ENCODE assay signal across 8 mouse cellular contexts in the genomic region with DNA sequence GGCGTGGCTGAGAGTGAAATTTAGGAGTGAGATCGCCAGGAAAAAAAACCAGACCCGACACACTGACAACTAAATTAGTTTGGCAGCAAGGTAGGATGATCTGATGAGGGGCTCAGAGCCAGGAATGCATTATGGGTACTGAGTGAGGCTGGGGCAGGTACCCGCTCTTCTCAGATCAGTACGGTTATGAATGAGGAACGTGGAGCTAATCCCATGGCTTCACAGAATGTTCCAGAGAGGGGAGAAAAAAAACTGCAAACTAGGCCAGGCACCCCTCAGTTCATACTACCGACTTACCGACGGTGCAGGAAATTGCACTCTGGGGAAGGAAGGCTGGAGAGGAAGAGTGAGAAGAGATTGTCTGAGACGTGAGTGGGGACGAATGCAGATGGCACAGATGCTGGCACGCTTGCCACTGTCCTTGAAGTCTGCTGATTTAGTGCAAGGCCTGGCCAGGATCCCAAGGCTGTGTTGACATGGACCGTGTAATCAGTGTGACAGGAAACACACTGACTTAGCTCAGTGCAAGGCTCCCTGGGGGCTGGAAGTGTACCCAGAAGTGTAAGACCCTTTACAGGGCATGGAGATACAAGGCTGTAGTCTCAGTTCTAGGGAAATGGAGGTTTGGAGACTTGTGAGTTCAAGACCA.
A peak's percentile ranks its signal among the peaks of the same experiment; 100 is the strongest.
DNase-seq lines count a peak whose midpoint lies in the region; ATAC-seq lines count a peak whose summit lies in the region.
"Had no signal": no experiment of that assay in that cellular context is flagged by ENCODE, and none has a peak within 500 bp of the region (broad histone marks: within the 10 kb centered on the region; RNA-seq: fewer than 3 reads in every experiment).

No protein-coding gene starts in this region.

- peak overlapping the region; percentile 60 for H3K27ac ChIP-seq in hindbrain, embryonic 16.5 days (ENCODE audit: low read depth, low read length)
- no peak overlapping the region; the same call in 1 of the 2 replicates for H3K27ac ChIP-seq in neural tube, embryonic 15.5 days (replicated peaks)
- H3K27ac ChIP-seq: stomach, embryonic 15.5 days had no signal

- peaks cover 27% of the 10 kb centered on the region for H3K4me1 ChIP-seq in megakaryocyte, embryonic 14.5 days
- H3K4me1 ChIP-seq in hindbrain, embryonic 16.5 days (ENCODE audit: control insufficient read depth, insufficient read depth, low read depth, low read length): peaks cover 14% of the 10 kb centered on the region
- H3K4me1 ChIP-seq in neural tube, embryonic 15.5 days: peaks cover 13% of the 10 kb centered on the region

- H3K9ac ChIP-seq in hindbrain, embryonic 16.5 days (ENCODE audit: low read depth, low read length): no peak overlapping the region
- no peak overlapping the region for H3K9ac ChIP-seq in neural tube, embryonic 15.5 days (replicated peaks)
- H3K9ac ChIP-seq: stomach, embryonic 15.5 days had no signal

- no peaks in the 10 kb centered on the region for H3K9me3 ChIP-seq in megakaryocyte, embryonic 14.5 days
- H3K9me3 ChIP-seq in hindbrain, embryonic 16.5 days (ENCODE audit: control insufficient read depth, low read length): no peaks in the 10 kb centered on the region
- no peaks in the 10 kb centered on the region for H3K9me3 ChIP-seq in neural tube, embryonic 15.5 days (replicated peaks)
- H3K9me3 ChIP-seq: stomach, embryonic 15.5 days had no signal

- no peak overlapping the region for H3K4me2 ChIP-seq in hindbrain, embryonic 16.5 days (ENCODE audit: low read length)
- no peak overlapping the region for H3K4me2 ChIP-seq in neural tube, embryonic 15.5 days
- H3K4me2 ChIP-seq: stomach, embryonic 15.5 days had no signal

- no peaks in the 10 kb centered on the region for H3K36me3 ChIP-seq in megakaryocyte, embryonic 14.5 days (replicated peaks; ENCODE audit: low read length)
- H3K36me3 ChIP-seq in hindbrain, embryonic 16.5 days (ENCODE audit: control insufficient read depth, insufficient read depth, low read length): no peaks in the 10 kb centered on the region
- no peaks in the 10 kb centered on the region for H3K36me3 ChIP-seq in neural tube, embryonic 15.5 days
- H3K36me3 ChIP-seq: stomach, embryonic 15.5 days had no signal

- peak; percentile 43 for DNase-seq in cerebellum, adult 8-10 months
- no peak for DNase-seq in right cerebral cortex, postnatal 36 days (ENCODE audit: low spot score in 2 of 2)
- DNase-seq in spleen, postnatal 10 days (ENCODE audit: low spot score in 2 of 2): no peak

- no peak for ATAC-seq in megakaryocyte, adult 5-6 weeks (ENCODE audit: poor library complexity, severe bottlenecking)
- peak; percentile 83 for ATAC-seq in hindbrain, embryonic 16.5 days
- ATAC-seq in neural tube, embryonic 15.5 days (ENCODE audit: low FRiP score): peak; percentile 79

- peak overlapping the region; percentile 48 for H3K4me3 ChIP-seq in megakaryocyte, embryonic 14.5 days (replicated peaks)
- H3K4me3 ChIP-seq in hindbrain, embryonic 16.5 days (ENCODE audit: low read length): no peak overlapping the region
- no peak overlapping the region for H3K4me3 ChIP-seq in neural tube, embryonic 15.5 days (replicated peaks)
- H3K4me3 ChIP-seq: stomach, embryonic 15.5 days had no signal

- peaks cover 19% of the 10 kb centered on the region for H3K27me3 ChIP-seq in megakaryocyte, embryonic 14.5 days (replicated peaks)
- H3K27me3 ChIP-seq in hindbrain, embryonic 16.5 days (replicated peaks; ENCODE audit: control insufficient read depth, insufficient read depth, low read length): no peaks in the 10 kb centered on the region
- no peaks in the 10 kb centered on the region for H3K27me3 ChIP-seq in neural tube, embryonic 15.5 days (replicated peaks)
- H3K27me3 ChIP-seq: stomach, embryonic 15.5 days had no signal

- WGBS in hindbrain, embryonic 16.5 days: 39% methylated on average over 13 of the region's 13 CpGs
- 38% methylated on average over 13 of the region's 13 CpGs for WGBS in neural tube, embryonic 15.5 days
